Mouse (Mus musculus): ENCODE results near the gene Mrps24. TPM values are rescaled to one million over a fixed set of nuclear protein-coding genes. Genes with fewer than 3 reads are reported as not detected.

Mrps24 gene
- total RNA-seq, 1 experiment from 2014 or later = 148 TPM

DNA sequence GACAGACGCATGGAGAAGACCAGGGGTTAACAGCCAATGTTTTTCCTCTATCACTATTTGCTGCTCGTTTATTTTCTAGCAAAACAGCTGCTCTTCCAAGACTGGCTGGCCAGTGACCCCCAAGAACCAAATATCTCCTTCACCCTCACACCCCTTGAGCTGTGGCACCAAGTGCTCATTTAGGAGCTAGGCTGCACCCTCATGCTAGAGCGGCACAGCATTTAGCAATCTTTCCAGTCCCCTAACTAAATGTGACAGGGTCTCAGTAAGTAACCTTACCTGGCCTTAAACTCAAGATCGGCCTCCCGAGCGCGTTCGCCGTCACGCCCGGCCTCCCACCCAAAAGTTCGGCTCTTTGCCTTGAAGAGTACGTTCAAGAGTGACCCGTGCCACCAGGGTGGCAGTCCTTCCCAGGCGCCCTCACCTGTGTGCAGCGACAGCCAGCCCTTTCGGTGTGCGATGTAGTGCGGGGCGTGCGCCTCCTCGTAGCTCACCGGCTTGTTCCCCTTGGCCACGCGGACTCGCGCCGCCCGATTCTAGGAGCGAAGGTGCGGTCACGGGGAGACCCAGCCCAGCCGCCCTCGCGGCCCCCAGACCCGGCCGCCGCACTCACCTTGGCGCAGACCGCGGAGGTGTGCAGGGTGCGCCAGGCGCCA is 8.5 kb downstream of the Mrps24 start:
- DNase-seq = peak; percentile 66

DNA sequence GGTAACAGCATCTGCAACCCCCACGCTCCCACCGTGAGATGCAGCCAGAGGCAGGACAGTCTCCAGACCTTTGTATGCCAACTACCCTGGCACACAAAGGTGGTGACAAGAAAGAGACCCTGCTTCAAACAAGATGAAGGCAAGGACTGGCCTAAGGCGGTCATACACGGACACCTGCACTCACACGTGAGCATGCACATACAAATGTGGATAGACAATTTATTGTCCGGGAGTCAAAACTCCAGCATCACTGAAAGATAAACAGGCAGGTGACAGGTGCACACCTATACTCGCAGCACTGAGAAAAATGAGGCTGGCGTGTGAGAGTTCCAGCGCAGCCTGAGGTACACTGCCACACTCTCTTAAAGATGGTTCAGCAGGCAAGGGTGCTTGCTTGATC is 9.5 kb downstream of the Mrps24 start:
- DNase-seq = no peak

DNA sequence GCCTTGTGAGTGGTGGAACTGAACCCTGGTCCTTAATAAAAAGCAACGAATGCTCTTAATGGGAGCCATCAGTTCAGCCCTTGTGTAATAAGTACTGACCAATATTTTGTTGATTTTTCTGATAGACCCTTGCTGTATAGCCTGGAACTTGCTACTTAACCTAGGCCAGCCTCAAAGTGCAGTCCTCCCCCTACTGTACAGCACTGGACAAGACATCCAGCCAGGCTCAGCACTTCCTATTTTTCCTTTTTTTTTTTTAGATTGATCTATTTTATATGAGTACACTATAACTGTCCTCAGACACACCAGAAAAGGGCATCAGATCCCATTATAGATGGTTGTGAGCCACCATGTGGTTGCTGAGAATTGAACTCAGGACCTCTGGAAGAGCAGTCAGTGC is 12.1 kb downstream of the Mrps24 start:
- no peak for DNase-seq

DNA sequence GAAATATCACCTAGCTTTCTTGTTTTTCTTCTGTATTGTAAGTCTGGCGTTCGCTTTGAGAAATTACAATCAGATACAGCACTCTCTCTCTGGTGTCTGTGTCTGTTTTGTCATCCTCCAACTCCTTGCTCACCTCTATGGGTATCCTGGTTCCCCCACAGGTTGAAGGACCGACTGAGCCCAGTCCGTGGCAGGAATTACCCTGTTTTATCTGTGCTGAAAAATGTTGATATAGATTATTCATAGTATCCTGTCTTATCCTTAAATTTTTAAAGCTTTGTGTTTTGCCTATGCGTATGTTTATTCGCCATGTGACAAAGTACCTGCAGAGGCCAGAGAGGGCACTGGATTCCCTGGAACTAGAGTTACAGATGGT is 12.5 kb downstream of the Mrps24 start:
- DNase-seq = no peak

DNA sequence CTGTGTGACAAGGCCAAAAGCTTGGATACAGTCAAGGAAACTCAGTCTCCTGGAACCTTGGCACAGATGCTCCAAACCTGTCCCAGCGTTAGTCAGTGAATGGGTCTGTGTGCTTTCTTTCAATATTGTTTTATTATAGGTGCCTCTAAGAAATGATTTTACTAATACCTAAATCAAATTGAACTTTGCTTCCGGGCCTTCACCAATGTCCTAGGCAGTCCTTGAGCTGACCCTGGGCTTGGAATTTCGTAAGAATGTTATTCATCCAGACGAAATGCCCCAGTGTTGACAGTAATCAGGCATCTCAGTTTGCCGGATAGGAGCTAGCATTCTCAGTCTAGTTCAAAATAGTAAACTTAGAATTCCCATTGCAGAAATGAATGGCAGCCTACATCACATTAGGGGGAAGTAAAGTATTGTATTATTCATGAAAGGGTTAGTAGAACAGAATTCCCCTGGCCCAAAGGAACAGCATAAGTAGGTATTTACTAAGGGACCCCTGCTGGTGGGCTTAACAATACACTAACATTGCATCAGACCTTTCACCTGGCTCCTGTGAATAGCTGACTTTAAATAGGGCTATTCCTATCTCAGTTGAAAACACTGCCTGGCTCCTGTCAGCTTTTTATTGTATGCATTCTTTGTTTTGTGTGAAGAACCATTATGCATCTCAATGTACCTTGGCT is 13.1 kb downstream of the Mrps24 start:
- DNase-seq = no peak

DNA sequence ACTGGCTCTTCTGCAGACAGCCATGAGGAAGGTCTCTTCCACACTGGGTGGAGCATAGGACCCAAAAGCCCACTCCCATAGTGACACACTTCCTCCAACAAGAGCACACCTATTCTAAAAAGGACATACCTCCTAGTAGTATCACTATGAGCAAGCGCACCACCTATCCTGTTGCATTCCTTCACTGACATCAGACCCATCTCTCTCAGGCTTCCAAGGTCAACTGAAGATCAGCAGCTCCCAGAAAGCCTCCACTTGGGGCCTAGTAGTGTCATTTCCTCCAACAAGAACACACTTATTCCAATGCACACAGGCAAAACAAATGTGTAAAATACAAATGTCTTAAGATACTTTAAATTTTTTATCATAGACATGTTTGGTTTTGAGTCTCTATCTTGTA is 13.7 kb downstream of the Mrps24 start:
- no peak for DNase-seq

DNA sequence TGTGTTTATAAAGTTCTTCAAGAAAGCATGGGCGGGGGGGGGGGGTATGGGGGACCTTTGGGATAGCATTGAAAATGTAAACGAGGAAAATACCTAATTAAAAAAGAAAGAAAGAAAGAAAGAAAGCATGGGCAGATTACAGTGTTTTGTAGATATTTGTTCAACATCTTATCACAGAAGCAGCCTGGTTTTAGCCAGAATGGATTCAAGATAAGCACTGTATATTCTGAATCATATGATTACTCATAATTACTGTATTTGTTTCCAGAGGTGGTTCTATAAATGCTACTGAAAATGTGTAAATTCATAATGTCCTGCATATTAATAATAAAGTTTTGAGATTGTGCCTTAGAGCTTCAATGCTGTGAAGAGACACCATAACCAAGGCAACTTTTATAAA is 14.2 kb downstream of the Mrps24 start:
- DNase-seq = no peak

DNA sequence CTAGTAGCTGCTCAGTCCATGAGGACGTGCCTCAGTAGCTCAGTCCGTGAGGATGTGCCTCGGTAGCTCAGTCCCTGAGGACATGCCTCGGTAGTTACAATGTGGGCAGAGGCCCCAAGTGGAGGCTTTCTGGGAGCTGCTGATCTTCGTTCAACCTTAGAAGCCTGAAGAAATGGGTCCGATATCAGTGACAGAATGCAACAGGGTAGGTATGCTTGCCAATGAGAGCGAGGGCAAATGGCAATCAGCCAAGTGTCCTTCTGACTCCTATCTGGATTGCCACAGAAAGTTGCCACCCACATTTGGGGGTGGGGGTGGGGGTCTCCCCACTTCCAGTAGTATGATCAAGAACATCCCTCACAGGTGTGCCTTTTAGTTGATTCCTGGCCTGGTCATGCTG is 14.7 kb downstream of the Mrps24 start:
- peak; percentile 40 for DNase-seq

DNA sequence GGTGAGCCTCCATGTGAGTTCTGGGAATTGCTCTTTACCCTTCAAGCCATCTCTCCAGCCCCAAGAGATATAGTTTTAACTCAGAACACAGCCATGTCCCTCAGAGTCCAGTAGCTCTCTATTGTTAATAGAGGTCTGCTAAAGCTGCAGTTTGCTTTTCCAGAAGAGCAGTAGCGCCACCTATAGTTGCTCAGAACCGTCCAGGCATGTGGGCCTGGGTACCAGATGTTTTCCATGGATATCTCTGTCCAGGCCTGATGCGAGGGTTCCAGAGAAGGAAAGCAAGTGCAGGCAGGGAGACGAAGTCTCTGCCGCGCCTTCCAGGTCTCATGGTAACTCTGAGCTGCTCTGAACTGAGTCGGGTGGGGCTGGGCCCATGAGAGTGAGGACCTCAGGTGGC is 23.7 kb downstream of the Mrps24 start:
- DNase-seq = peak; percentile 69

DNA sequence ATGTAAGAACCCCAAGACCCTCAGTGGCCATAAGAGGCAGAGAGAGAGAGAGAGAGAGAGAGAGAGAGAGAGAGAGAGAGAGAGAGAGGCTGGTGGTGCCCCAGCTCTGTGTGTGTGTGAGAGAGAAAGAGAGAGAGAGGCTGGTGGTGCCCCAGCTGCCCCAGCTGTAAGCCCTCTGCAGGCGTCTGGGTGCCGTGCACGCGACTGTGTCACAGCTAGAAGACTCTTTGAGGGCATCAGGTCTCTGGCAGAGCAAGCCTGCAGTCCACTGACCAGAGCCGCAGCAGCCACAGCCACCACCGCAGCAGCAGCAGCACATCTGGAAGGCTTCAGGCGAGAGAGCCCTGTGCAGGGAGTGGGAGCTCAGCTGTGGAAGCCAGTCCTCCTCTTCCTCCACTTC is 31.2 kb downstream of the Mrps24 start:
- DNase-seq = no peak

DNA sequence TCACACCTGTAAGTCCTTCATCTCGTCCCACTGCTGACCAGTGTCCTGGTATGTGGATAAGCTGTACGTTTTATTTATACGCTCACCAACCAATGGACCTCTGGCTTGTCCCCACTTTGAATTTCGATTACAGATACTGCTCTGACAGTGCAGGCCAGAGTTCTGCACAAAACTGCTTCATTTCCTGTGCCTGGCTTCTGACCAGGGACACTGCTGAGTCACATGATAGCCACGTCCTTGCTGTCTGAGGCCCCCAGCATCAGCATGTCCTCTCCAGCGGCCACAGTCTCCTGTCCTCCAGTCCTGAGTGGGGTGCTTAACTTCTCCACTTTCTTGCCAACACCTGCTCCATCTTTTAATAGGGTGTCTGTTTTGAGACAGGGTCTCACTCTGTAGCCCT is 32.9 kb downstream of the Mrps24 start:
- peak; percentile 63 for DNase-seq

Other genes starting within 250 kb of the Mrps24 start
- gene Xbp1, start 195.0 kb downstream of the Mrps24 start, total RNA-seq (2021) = 124 and 125 TPM in 2 replicates
- 22.5 and 24.4 TPM in 2 replicates for gene Ccdc117, start 173.5 kb downstream of the Mrps24 start, total RNA-seq (2021)
- gene Ankrd36, start 146.0 kb downstream of the Mrps24 start, total RNA-seq (2021) = not detected in 2 replicates
- 56.0 and 56.9 TPM in 2 replicates for gene Urgcp, start 46.7 kb upstream of the Mrps24 start, total RNA-seq (2021)
- gene Dbnl, start 72.8 kb upstream of the Mrps24 start, total RNA-seq (2021) = 51.7 and 62.9 TPM in 2 replicates
- not detected in 2 replicates for gene Pgam2, start 88.1 kb upstream of the Mrps24 start, total RNA-seq (2021)
- 8.4 and 11.9 TPM in 2 replicates for gene Polm, start 122.3 kb upstream of the Mrps24 start, total RNA-seq (2021)
- gene Aebp1, start 146.3 kb upstream of the Mrps24 start, total RNA-seq (2021) = 203 and 213 TPM in 2 replicates
- 35.6 and 42.1 TPM in 2 replicates for gene Pold2, start 162.6 kb upstream of the Mrps24 start, total RNA-seq (2021)
- not detected in 2 replicates for gene Myl7, start 183.1 kb upstream of the Mrps24 start, total RNA-seq (2021)
- 3.8 and 18.3 TPM in 2 replicates for gene Gck, start 234.4 kb upstream of the Mrps24 start, total RNA-seq (2021)
- 71.1 and 77.9 TPM in 2 replicates for gene Ykt6, start 240.0 kb upstream of the Mrps24 start, total RNA-seq (2021)

All from adrenal gland, postnatal 14 days (tissue).